Mouse (Mus musculus) cerebellum, adult 11 months (tissue): ENCODE measurements at regions not wholly inside any gene's neighbourhood (a gene's known extent, or its start where the extent isn't known, plus 50 kb on each side); places are given as distances from the start of the nearest gene placed in this dataset.

Source experiments
- DNase-seq: peaks from one replicate; pipeline ENCODE4 v3.0.0; 2022

- DNase-seq: no peak
These were observed 118.9 kb upstream of the 1700064H15Rik start for GRCm38 (mm10) chr3:19747361-19747760.

DNA sequence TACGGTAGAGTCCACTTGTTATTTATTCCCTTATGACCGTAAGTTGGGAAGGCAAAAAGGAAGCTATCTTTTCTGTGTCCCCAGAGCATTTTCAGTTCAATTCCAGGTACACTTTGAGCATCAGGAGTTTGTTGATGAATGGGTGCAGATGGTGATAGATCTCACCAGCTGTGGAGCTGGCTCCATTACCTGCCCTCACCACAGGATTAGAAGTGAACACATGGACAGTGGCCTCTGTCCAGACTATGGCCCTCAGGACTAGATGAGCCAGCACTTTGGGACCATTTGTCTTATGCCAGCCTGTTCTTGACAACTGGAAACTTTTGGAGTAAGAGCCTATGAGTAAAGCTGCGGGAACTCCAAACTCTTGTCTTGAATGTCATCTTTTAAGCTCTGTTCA is 123.5 kb upstream of the 1700064H15Rik start:
- DNase-seq: no peak

DNA sequence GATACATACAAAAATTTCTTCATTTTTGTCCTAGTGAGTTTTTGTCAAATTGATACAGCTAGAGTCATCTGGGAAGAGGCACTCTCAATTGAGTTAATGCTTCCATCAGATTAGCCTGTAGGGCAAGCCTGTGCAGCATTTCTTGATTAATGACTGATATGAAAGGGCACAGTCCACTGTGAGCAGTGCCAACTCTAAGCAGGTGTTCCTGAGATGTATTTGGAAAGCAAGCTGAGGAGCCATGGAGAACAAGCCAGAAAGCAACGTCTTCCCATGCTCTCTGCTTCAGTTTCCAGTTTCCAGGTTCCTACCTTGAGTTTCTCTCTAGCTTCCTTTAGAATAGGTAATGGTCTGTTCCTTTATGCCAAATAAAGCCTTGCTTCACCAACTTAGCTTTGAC is 125.5 kb upstream of the 1700064H15Rik start:
- DNase-seq: no peak

- DNase-seq: no peak
These were observed 126.2 kb upstream of the 1700064H15Rik start for GRCm38 (mm10) chr3:19754636-19755035.

DNA sequence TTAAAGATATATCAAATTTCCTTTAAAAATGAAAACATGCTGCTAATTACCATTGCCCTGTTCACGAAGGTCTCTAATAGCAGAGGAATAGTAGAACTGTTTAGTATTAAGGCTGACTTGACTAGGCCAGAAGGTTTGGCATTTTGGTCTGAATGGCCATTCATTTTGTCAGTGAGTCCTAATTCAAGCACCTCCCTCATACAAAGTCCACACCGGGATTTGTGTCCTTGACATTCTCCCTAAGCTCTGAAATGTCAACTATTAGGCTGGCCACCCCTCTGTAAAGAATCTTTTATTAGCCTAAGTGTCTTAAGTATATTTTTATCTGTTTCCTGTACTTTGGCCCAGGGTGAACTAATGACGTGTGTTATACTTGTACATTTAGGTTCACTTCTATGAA is 126.7 kb upstream of the 1700064H15Rik start:
- DNase-seq: no peak

- DNase-seq: no peak
These were observed 158.2 kb upstream of the Cp start for GRCm38 (mm10) chr3:19798543-19799106.

DNA sequence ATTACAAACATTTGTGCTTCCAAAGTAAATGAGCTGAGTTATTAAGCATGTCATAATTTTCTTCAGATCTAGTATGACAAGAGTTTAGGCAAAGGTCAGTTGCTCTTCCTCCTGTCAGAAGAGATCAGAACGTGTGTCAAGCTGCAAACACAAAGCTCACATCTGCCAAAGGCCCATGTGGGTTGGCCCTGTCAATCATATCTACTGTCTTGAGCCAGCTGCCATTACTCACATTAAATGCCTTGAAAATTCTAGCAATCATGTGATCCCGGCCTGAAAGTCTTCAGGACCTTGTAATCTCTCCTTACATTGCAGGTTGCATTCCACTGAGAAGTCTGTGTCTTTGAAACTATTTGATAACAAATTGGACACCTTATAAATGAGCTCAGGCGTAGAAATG is 146.8 kb upstream of the Cp start:
- DNase-seq: no peak

- no peak for DNase-seq
These were observed 131.9 kb upstream of the Cp start for GRCm38 (mm10) chr3:19824904-19825303.

- no peak for DNase-seq
These were observed 128.2 kb upstream of the Cp start for GRCm38 (mm10) chr3:19828518-19829246.

DNA sequence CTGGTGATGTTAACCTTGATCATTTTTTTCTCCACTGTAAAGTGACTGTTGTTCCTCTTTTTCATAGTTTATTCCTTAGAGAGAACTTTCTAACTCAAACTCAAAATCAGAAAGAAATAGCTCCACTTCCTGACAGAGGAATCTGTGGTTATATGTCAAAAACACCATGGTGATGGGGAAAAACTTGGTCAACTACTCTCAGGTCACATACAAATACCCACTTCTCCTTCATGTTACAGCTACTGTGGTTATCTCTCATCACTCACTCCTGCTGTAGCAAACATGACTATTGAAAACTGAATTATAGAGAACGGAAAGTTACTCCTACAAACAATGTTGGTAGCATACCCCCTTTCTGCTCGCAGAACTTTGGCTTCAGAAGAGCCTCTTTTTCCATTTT is 127.1 kb upstream of the Cp start:
- no peak for DNase-seq

DNA sequence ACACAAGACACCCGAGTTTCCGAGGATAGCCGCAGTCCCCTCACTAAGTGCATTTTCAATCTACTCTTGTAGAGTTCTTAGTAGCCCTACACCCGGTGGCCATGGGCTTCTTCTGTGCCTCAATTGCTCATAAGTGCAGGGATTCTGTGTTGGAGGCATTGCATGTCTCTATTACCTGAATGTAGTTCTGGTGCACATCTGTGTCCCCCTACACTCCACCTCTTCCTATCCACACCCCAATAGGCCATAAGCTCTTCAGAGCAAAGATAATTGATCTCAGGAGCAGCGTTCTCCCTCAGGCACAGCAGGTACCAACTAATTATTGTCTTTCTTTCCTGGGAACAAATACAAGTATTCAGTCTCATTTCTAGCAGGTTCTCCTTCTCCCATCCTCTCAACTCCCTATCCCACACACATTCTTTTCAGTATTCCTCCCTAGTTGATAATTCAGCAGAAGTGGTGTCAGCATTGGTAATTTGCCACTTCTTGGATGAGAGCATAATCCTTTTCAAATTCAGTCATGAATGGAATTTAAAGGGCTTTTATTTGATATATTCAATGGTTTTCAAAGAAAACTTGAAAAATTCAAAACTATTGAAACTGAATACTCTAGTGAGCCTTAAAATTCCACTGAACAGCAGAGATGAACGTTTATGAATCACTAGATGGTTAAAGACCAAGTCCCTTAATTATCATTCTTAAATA is 108.7 kb upstream of the Cp start:
- DNase-seq: no peak

DNA sequence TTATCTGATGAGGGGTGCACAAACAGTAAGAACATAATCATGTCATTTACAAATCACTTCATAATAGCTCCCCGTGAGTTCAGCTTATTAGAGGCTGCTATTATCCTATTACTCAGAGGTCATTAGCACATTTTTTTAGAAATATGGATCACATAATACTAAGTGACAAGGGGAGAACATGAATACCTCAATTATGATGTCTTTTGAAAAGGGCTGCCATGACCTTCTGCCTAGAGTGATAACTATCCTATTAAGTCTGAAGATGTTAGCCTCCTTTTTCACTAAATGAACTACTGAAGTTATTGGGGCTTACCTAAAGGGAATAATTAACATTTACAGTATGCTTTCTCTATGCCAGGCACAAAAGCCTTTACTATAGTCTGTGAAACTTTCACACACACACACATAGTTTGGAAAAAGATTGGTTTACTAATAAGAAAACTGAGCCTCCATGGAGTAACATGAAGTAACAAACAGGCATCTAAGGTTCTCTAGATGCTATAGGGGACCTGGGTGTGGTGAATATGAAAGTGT is 108.1 kb upstream of the Cp start:
- DNase-seq: no peak

GRCm38 (mm10) chr3:19882623-19883022 is 74.2 kb upstream of the Cp start:
- DNase-seq: no peak

GRCm38 (mm10) chr3:19888405-19888804 is 68.4 kb upstream of the Cp start:
- no peak for DNase-seq

- no peak for DNase-seq
These were observed 62.6 kb upstream of the Cp start for GRCm38 (mm10) chr3:19894258-19894629.

- peak; percentile 94 for DNase-seq
These were observed 62.0 kb upstream of the Cp start for GRCm38 (mm10) chr3:19894630-19895578.

DNA sequence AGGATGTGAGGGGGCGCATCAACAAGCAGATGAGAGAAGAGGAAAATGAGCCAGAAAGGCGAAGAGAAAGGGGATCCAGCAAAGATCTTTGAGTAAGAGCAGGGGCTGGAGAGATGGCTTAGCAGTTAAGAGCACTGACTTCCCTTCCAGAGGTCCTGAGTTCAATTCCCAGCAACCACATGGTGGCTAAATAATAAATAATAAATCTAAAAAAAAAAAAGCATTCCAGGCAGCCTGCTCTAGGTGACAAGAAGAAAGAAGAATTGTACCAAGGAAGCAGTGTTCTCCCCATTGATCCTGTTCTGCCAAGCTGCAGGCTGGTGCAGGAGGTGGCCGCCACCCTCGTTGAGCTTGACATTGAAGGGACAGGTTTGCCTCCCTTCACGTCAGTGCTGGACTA is 61.1 kb upstream of the Cp start:
- no peak for DNase-seq

GRCm38 (mm10) chr3:19897140-19897539 is 59.7 kb upstream of the Cp start:
- no peak for DNase-seq

DNA sequence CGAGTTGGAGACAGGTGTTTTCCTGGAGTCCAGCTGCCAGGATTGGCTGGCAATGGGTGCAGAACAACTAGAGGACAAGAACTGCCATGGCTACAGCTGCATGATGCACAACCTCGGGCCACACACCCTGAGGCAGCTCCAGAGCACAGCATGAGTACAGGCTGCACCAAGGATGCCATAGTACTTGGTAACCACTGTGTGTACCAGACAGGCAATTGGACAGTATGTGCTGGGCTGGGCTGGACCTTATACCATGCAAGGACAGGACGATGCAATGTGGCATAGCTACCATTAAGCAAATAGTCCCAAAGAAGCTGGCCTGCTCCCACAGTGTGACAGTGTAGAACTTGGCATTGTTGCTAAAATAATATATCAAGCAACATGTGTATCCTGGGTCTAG is 54.6 kb upstream of the Cp start:
- DNase-seq: no peak

DNA sequence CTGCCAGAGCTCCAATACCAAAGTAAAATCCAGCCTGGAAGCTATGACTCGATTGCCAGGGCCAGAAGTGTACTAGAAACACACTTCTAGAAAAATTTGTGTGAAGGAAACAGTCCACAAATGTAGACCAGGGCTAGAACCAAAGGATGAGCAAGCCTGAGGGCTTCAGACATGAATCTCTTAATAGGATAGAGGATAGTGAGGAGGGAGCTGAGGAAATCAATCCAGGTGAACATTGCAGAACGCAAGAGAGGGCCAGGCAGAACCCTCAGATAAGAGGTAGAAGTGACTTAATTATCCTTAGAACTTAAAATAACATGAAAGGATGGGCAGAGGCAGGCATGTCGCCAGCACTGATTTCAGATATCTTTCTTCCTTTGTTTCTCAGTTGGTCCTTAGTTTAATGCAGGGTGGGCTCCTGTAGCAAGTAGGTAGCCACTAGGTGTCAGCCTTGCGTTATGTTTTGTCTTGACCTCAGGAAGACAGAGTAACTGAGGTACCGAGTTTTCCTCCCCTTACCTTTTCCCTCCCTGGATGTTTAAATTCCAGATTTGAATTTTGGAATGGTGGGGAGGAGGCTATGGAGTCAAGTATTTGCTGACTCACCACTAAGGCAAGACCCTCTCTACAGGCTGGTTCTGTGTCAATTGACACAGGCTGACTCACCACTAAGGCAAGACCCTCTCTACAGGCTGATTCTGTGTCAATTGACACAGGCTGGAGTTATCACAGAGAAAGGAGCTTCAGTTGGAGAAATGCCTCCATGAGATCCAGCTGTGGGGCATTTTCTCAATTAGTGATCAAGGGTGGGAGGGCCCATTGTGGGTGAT is 52.2 kb upstream of the Cp start:
- DNase-seq: peak; percentile 12
